Mouse (Mus musculus) central nervous system, embryonic 11.5 days (tissue): ENCODE measurements around the gene Vmn1r171. TPM values are rescaled to one million over a fixed set of nuclear protein-coding genes. Genes with fewer than 3 reads are reported as not detected.

ENCODE experiments used
- polyA plus RNA-seq: library from polyadenylated mRNA; depleted of rRNA; stranded (reverse); fragments of >200 nt; gene quantifications from 2 replicates; pipeline ENCODE4 v1.2.3, GENCODE M21; 2012; rRNA removed

Vmn1r171 gene
- not detected in 2 replicates for polyA plus RNA-seq

GRCm38 (mm10) chr7:23630422-23630821 is at the start of gene Vmn1r171:
Gene Vmn1r171, plus strand, starts transcription at chr7:23630722.

DNA sequence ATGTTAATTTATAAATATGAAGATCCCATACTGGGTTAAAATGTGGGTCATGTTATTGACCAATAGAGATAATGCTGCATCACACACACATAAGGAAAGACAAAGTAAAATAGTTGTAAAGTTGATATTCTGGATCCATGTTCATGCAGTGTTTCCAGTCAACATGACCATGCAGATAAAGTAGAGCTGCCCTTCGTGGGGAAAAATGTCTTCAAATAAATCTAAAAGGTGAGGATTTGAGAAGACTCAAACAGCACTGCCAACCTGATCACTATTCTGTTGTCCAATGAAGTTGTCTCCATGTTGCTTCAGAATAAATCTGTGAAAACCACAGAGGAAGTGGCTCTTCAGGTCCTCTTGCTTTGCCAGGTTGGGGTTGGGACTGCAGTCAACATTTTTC is 24.6 kb upstream of the Vmn1r171 start, which contains the start of gene Vmn1r170:
Vmn1r170 (plus strand) TSS at position 301 of the 400 bp plus-strand sequence.

DNA sequence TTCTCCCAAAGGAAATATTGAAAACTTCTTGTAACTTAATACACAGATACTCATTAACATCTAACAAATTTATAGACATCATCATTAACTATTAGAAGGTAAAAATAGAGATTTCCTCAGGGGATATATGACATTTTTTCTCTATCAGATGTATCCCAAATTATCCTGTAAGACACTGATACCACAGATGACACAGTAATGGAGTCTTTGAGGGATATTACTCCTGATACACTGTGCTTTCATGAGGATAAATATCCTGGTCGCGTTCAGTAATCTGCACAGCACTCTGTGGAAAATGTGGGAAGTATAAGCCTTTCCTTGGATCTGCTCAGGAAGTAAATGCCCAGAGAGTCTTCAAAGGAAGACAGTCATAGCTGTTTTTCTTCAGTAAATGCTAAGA is 27.5 kb downstream of the Vmn1r171 start, which contains the start of gene Vmn1r172:
Vmn1r172 (plus strand) TSS at position 301 of the 400 bp plus-strand sequence.

Other genes starting within 250 kb of the Vmn1r171 start
- gene Nlrp5, start 244.8 kb upstream of the Vmn1r171 start, polyA plus RNA-seq, result not detected in 2 replicates
- gene Vmn1r167, start 123.5 kb upstream of the Vmn1r171 start, polyA plus RNA-seq, result not detected in 2 replicates
- gene Vmn1r168, start 91.0 kb upstream of the Vmn1r171 start, polyA plus RNA-seq, result not detected in 2 replicates
- not detected in 2 replicates for gene Vmn1r169, start 55.2 kb upstream of the Vmn1r171 start, polyA plus RNA-seq
- not detected in 2 replicates for gene Vmn1r170, start 24.5 kb upstream of the Vmn1r171 start, polyA plus RNA-seq
- not detected in 2 replicates for gene Vmn1r172, start 27.6 kb downstream of the Vmn1r171 start, polyA plus RNA-seq
- gene Vmn1r173, start 70.0 kb downstream of the Vmn1r171 start, polyA plus RNA-seq, result not detected in 2 replicates
- not detected in 2 replicates for gene Vmn1r174, start 121.5 kb downstream of the Vmn1r171 start, polyA plus RNA-seq
- not detected in 2 replicates for gene Vmn1r175, start 179.9 kb downstream of the Vmn1r171 start, polyA plus RNA-seq
- not detected in 2 replicates for gene Vmn1r176, start 206.7 kb downstream of the Vmn1r171 start, polyA plus RNA-seq
- not detected in 2 replicates for gene Vmn1r177, start 235.7 kb downstream of the Vmn1r171 start, polyA plus RNA-seq